Mouse (Mus musculus) E14TG2a.4 (cell line): Measurements from ENCODE around the gene Gprc6a.

Experiments
- CTCF ChIP-seq: conservative IDR thresholded peaks from 2 replicates; pipeline ENCODE4 v1.5.1; 2014; ENCODE audit warnings: low read length
- NANOG ChIP-seq: IDR thresholded peaks from 2 replicates; pipeline ENCODE4 v1.6.1; 2014; ENCODE audit warnings: borderline replicate concordance, low read length, mixed read lengths
- POU5F1 ChIP-seq: IDR thresholded peaks from 2 replicates; pipeline ENCODE4 v1.6.1; 2014; ENCODE audit warnings: low read length, borderline replicate concordance

GRCm38 (mm10) chr10:51618538-51618937 lies 12.7 kb downstream of the Gprc6a start:
- TF ChIP-seq CTCF (no peak), POU5F1 (no peak), NANOG (no peak)
